Mouse (Mus musculus) cerebellum, adult (tissue): Measurements from ENCODE around the gene Coil.
"Not testable (repeated sequence)": the region's sequence is repeated elsewhere in the genome, so short reads cannot be mapped to it uniquely, and the experiment has no call there.

Experiments used
- ATAC-seq: cut with Nextera tagmentation; 2 replicates; pipeline ENCODE4 v1.9.2; 2017; ENCODE audit warnings: mild to moderate bottlenecking, moderate library complexity, mixed read lengths; ENCODE audit not compliant: insufficient number of reproducible peaks, low FRiP score, low TSS enrichment

Gene Coil

GRCm38 (mm10) chr11:89034592-89034991 is 64.5 kb downstream of the Coil start:
- ATAC-seq: no peak

GRCm38 (mm10) chr11:89035552-89035951 is 65.5 kb downstream of the Coil start:
- ATAC-seq: no peak

GRCm38 (mm10) chr11:89038496-89038895 is 68.4 kb downstream of the Coil start:
- no peak for ATAC-seq

GRCm38 (mm10) chr11:89039325-89039724 is 69.3 kb downstream of the Coil start:
- no peak for ATAC-seq

GRCm38 (mm10) chr11:89041073-89041472 is 71.0 kb downstream of the Coil start:
- ATAC-seq: not testable (repeated sequence)
